1 mouse cellular context compared by ENCODE assay signal in the genomic region with DNA sequence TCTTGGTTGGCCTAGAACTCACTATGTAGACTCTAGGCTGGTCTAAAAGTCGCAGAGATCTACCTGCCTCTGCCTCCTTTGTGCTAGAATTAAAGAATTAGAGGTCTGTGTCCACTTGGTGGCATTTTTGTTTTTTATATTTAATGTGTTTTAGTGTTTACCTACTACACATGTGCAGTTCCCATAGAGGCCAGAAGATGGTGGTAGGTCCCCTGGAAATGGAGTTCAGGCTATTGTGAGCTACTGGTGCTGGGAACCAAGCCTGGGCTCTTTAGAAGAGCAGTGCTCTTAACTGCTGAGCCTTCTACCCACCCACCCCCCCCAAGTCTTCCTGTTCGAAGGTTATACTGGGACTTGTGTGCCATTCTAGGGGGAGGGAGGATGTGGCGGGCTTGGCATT.
TF ChIP-seq lines count a peak whose summit lies in the region.

No protein-coding gene starts in this region.

TF ChIP-seq in MEL, 35 proteins besides CTCF, POLR2A, EP300 and RAD21:
- TF ChIP-seq ZMIZ1 (IDR thresholded peaks at IDR 0.05; ENCODE audit: low read depth, low read length) (no peak), KAT2A (conservative IDR thresholded peaks at IDR 0.05; ENCODE audit: low read depth, low read length) (no peak), USF2 (IDR thresholded peaks at IDR 0.05; ENCODE audit: borderline replicate concordance in 1 of 2, insufficient read depth in 1 of 2, low read depth in 1 of 2, low read length in 2 of 2) (no peak), ZKSCAN1 (IDR thresholded peaks at IDR 0.05; ENCODE audit: low read depth, low read length) (no peak), NRF1 (IDR thresholded peaks at IDR 0.05; ENCODE audit: insufficient read depth, low read depth, low read length, poor library complexity, severe bottlenecking) (no peak), JUND (IDR thresholded peaks at IDR 0.05; ENCODE audit: low read depth, low read length) (no peak), MYB (IDR thresholded peaks at IDR 0.05; ENCODE audit: low read depth, low read length) (no peak), MYC (IDR thresholded peaks at IDR 0.05; ENCODE audit: low read depth, low read length) (no peak), HCFC1 (IDR thresholded peaks at IDR 0.05; ENCODE audit: low read depth, low read length) (no peak), MAFK (IDR thresholded peaks at IDR 0.05; ENCODE audit: borderline replicate concordance, low read depth, low read length) (no peak), MEF2A (IDR thresholded peaks at IDR 0.05; ENCODE audit: extremely low read depth, insufficient replicate concordance, low read depth, low read length, poor library complexity, severe bottlenecking) (no peak), GATA1 (IDR thresholded peaks at IDR 0.05; ENCODE audit: low read depth, low read length) (no peak), ELF1 (IDR thresholded peaks at IDR 0.05; ENCODE audit: low read depth, low read length) (no peak), RCOR1 (IDR thresholded peaks at IDR 0.05; ENCODE audit: low read depth, low read length) (no peak), SIN3A (IDR thresholded peaks at IDR 0.05; ENCODE audit: low read length) (no peak), MXI1 (IDR thresholded peaks at IDR 0.05; ENCODE audit: low read depth, low read length) (no peak), TCF12 (IDR thresholded peaks at IDR 0.05; ENCODE audit: low read depth, low read length) (no peak), GABPA (IDR thresholded peaks at IDR 0.05; ENCODE audit: low read depth, low read length) (no peak)
